Mouse (Mus musculus): ENCODE results near the gene Pdcd11.
"Not testable (repeated sequence)": the region's sequence is repeated elsewhere in the genome, so short reads cannot be mapped to it uniquely, and the experiment has no call there.

The Pdcd11 gene

GRCm38 (mm10) chr19:47128164-47128563 is 37.6 kb downstream of the Pdcd11 start:
- no peak for DNase-seq (ENCODE audit: low spot score in 2 of 2)

DNA sequence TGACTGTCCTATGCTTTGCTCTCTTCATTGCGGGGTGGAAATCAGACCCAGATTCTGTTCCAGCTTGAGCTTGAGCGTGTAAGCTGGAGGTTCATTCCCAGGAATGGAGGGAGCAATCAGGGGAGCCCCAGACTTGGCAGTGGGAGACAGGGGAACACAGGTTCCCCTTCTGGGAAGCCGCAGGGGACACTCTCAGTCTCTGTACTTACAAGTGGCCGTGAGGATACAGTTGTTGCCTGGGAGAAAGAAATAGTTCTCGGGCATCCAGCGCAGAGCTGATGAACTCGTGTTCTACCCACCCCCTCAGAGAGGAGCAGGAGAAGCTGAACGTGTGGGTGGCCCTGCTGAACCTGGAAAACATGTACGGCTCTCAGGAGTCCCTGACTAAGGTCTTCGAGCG is 38.3 kb downstream of the Pdcd11 start:
- DNase-seq (ENCODE audit: low spot score in 2 of 2): no peak

DNA sequence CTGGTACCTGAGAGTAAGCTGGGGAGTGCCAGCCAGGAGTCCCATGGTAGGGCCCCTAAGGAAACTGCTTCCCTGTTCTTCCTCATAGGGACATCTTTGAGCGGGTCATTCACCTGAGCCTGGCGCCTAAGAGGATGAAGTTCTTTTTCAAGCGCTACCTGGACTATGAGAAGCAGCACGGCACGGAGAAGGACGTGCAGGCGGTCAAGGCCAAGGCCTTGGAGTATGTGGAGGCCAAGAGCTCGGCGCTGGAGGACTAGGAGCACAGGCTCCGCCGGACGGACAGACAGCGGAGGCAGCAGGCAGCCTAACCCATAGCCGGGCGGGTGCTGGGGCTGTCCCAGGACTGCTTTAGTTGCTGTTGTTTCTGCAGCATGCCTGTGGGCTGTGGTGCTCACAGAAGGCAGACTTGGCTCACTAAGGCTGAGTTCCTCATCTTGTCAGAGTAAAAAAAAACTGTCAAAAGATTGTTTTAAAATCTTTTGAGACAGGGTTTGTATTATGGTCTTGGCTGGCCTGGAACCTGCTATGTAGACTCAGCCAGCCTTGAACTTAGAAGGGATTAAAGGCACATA is 40.1 kb downstream of the Pdcd11 start:
- DNase-seq (ENCODE audit: low spot score in 2 of 2): no peak

- DNase-seq (ENCODE audit: low spot score in 2 of 2): peak; percentile 52 to 71
Observed at GRCm38 (mm10) chr19:47133161-47133560, 42.6 kb downstream of the Pdcd11 start.

- DNase-seq (ENCODE audit: low spot score in 2 of 2): no peak
Observed at GRCm38 (mm10) chr19:47135568-47135967, 45.0 kb downstream of the Pdcd11 start.

GRCm38 (mm10) chr19:47136170-47136569 is 45.6 kb downstream of the Pdcd11 start:
- no peak for DNase-seq (ENCODE audit: low spot score in 2 of 2)

DNA sequence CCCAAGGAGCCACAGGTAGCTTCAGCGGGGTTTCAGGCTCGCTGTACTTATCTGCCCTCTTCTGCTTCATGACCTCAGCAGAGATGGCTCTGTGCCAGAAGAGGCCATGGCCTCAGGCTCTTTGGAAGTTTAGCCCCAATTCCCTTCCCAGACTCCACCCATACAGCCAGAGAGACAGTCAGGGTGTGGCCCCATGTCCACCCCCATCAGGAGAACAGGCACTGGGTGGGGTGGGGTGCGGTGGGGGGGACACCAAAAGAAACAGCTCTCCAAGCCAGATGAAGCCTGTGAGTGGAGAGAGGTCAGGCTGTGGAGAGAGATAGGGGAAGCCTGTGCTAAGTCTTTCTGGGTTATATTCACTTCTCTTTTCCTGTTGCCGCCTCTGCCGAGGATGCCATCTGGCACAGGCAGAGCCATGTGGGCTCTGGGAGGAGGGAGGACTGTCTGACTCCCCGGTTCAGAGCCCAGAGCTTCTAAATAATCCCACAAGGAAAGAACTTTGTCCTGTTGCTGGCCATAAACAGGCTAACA is 46.5 kb downstream of the Pdcd11 start:
- peak in 1 of 2 experiments; percentile 18 for DNase-seq (ENCODE audit: low spot score in 2 of 2)

GRCm38 (mm10) chr19:47137771-47138421 is 47.3 kb downstream of the Pdcd11 start, which contains the start of gene Calhm2:
Gene Calhm2, minus strand, starts transcription at chr19:47138294.
- DNase-seq (ENCODE audit: low spot score in 2 of 2): peak; percentile 38 to 42

GRCm38 (mm10) chr19:47139611-47140010 is 49.0 kb downstream of the Pdcd11 start:
- DNase-seq (ENCODE audit: low spot score in 2 of 2): not testable (repeated sequence)

DNA sequence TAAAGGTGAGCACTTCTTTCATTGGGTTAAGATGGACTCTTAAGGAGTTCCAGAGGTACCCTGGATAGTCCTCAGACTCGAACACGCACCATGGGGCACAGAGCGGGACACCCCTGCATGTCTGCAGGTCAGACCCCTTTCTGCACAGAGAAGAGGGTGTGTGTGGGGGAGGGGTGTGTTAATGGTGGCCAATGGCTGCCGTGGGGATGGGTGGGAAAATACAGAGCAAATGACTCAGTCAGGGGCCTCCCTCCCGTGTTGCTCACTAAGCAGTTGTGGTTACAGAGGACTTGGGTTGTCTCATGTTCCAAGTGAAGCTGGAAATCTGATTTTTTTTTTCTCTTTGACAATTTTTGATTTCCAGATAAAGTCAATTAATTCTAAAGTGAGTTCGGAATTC is 51.9 kb downstream of the Pdcd11 start:
- no peak for DNase-seq (ENCODE audit: low spot score in 2 of 2)

- DNase-seq (ENCODE audit: low spot score in 2 of 2): no peak
Observed at GRCm38 (mm10) chr19:47144154-47144553, 53.6 kb downstream of the Pdcd11 start, which contains the start of gene Calhm1. Gene Calhm1, minus strand, starts transcription at chr19:47144254.

DNA sequence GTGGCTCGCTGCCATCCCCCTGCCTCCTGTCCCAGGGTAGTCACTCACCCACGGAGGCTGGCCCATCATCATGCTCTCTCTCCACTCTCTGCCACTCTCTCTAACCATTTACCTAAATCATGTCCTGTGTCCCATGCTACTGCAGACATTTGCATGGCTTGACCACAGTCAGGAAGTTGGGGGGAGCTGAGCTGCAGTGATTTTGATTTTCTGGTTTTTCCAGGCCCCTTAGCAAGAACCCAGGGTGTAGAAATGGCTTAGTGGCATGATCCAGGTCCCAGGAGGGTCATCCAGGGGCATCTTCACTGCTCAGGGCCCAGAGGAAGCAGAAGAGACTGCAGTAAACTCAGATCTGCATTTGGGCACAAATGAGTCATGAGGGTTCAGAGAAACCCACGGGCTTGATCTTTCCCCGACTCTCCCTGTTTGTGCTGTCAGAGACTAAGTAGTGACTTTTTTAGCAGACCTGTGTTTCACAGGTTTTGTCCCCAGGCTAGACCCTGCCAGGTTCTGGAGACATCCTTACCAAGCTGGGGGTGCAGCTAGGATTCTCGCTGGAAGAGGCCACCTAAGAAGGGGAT is 57.8 kb downstream of the Pdcd11 start:
- DNase-seq (ENCODE audit: low spot score in 2 of 2): no peak

GRCm38 (mm10) chr19:47149854-47150253 is 59.3 kb downstream of the Pdcd11 start:
- no peak for DNase-seq (ENCODE audit: low spot score in 2 of 2)

DNA sequence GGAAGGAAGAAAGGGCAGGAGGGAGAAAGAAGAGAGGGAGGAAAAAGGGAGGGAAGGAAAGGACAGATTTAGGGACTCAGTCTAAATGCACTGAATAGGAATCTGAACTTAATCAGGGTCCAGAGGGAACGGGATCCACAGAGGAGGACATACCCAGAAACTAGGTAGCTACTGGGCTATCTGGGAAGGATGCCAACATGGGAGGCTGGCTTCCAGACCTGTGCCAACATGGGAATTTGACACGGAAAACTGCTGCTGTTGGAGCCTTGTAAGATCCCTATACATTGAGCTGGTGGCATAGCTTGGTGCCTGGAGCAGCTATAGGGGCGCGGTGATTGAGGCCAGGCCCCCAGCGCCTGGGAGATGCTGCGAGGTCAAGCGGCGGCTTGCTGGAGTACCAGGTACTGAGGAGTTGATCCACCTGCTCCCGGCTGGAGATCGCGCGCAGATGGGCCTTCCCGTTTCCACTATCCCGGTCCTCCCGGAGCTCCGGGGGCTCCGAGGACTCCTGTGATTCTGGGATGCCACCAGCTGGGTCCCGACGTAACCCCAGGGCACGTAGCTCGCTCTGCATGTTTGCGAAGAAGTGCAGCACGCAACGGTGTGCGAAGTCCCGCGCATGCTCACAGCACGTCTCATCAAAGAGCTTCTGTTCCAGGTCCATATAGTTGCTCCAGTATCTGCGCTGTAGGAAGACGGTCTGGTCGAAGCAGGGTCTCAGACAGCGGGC is 60.9 kb downstream of the Pdcd11 start:
- no peak for DNase-seq (ENCODE audit: low spot score in 2 of 2)

DNA sequence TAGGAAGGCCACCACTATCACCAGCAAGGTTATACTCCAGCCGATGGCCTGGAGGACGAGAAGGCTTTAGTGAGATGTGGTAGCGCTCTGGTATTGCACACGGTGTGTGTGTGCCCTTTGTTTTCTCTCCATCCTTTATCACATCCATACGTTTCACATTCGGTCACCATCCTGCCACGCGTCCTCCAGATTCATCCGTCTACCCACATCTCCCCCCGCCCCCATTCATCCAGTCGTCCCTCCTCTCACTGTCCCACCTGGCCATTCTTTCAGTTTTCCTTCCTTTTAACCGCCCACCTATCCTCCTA is 61.4 kb downstream of the Pdcd11 start:
- DNase-seq (ENCODE audit: low spot score in 2 of 2): no peak

- no peak for DNase-seq (ENCODE audit: low spot score in 2 of 2)
Observed at GRCm38 (mm10) chr19:47153767-47154166, 63.2 kb downstream of the Pdcd11 start.

DNA sequence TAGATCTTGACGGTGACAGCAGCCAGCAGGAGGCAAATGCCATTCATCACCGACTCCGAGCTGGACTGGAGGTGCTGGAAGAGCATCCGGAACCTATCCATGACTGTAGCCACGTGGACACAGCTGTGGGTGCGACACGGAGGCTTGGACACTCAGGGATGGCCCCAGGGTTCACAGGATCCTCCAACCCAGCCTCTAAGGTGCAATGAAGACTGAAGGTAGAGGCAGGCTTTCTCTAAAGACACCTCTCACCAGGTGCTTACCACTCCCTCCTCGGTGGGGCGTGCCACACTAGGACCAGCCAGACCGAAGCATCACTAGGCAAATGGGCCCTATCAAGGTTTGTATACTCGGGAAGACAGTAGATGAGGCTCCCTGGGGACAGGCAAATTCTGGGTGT is 67.1 kb downstream of the Pdcd11 start, which contains the start of gene Calhm3:
TSS of gene Calhm3 (minus strand) at position 101 of the 400 bp plus-strand sequence.
- no peak for DNase-seq (ENCODE audit: low spot score in 2 of 2)

GRCm38 (mm10) chr19:47161669-47162068 is 71.1 kb downstream of the Pdcd11 start:
- DNase-seq (ENCODE audit: low spot score in 2 of 2): no peak

DNA sequence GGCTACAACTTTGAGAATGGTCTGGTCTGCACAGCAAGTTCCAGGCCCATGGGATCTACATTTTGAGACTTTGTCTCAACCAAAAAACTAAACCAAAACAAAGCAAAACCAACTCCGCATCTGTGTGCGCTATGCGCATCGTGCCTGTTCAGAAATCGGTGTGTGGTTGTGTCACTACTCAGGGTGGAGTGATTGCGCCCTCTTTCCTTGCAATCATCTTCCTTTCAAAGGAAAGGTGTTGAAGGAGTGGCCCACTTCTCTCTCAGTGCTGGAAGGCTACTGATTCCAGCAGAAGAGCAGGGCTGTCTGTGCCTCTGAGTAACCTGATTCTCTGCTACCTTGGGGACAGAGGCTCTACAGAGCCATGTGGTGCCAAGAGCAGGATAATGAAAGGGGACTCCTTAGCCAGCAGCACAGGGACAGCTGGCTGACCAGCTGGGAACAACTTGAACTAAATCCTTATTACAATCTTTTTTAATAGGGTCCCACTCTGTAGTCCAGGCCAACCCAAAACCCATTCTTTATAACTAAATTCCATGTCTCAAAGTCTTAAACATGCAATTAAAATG is 72.7 kb downstream of the Pdcd11 start:
- no peak for DNase-seq (ENCODE audit: low spot score in 2 of 2)

DNA sequence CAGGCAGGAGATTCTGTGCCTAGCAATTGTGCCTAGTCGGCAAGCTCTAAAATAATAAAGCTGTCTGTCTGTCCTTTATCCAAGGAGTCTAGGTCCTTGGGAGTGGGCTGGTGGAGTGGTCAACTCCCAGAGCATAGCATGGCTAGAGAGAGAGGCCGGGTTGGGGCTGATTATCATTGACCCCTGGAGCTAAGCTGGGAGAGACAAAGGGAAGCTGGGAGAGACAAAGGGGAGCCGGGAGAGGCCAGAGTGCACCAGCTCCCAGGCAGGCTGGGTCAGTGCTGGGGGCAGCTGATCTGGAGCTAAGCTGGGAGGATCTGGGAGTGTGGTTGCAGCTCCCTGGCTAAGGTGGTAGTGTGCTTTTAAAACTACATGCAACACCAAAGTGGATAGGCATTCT is 76.2 kb downstream of the Pdcd11 start:
- no peak for DNase-seq (ENCODE audit: low spot score in 2 of 2)

GRCm38 (mm10) chr19:47167617-47168214 is 77.1 kb downstream of the Pdcd11 start:
- DNase-seq (ENCODE audit: low spot score in 2 of 2): no peak

GRCm38 (mm10) chr19:47168223-47168622 is 77.7 kb downstream of the Pdcd11 start:
- DNase-seq (ENCODE audit: low spot score in 2 of 2): peak; percentile 44 to 54
